Mouse (Mus musculus) naive thymus-derived CD4-positive, alpha-beta T cell, adult 2 months (primary cell): Measurements from ENCODE around the gene Pfkfb3.
A peak's percentile ranks its signal among the peaks of the same experiment; 100 is the strongest.

Experiments
- DNase-seq: peaks from one replicate; pipeline ENCODE4 v3.0.0-alpha.2; 2011; ENCODE audit warnings: low read depth

The Pfkfb3 gene

GRCm38 (mm10) chr2:11429538-11429937, 124.3 kb downstream of the Pfkfb3 start:
- peak; percentile 10 for DNase-seq

- DNase-seq, result no peak
These were observed 125.3 kb downstream of the Pfkfb3 start for GRCm38 (mm10) chr2:11428621-11429020.

GRCm38 (mm10) chr2:11427596-11427995, 126.3 kb downstream of the Pfkfb3 start:
- no peak for DNase-seq

GRCm38 (mm10) chr2:11426379-11426778, 127.5 kb downstream of the Pfkfb3 start:
- no peak for DNase-seq

GRCm38 (mm10) chr2:11425421-11426131, 128.3 kb downstream of the Pfkfb3 start:
- no peak for DNase-seq

GRCm38 (mm10) chr2:11424252-11424651, 129.6 kb downstream of the Pfkfb3 start:
- DNase-seq, result no peak

GRCm38 (mm10) chr2:11423421-11423820, 130.5 kb downstream of the Pfkfb3 start:
- DNase-seq, result no peak

- peak; percentile 37 for DNase-seq
These were observed 131.5 kb downstream of the Pfkfb3 start for GRCm38 (mm10) chr2:11422384-11422783.
